Mouse (Mus musculus): Measurements from ENCODE around the gene Wdr82.

DNA sequence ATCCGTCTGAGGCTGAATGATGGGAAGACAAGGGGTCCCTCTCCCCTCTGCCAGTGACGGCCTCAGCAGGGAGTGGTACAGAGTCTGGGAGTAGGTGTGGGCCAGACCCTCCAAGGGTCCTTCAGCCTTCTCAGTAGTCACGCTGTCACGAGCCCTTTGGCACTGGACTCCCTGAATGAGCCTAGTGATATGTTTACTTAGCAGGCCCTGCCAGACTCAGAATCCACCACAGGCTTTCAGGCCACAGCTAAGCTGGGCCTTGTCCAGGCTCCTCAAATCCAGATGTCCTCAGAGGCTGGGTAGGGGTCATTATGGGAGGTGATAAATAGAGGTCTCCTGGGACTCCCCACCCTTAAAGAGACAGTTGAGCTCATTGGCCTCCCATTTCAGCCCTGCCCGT lies 37.5 kb downstream of the Wdr82 start:
- TF ChIP-seq CTCF (IDR thresholded peaks at IDR 0.05; ENCODE audit: borderline replicate concordance, control insufficient read depth, extremely low read depth, insufficient read depth, low read length, poor library complexity) (no peak), POLR2A (IDR thresholded peaks at IDR 0.05; ENCODE audit: control insufficient read depth, extremely low read depth, insufficient read depth, low read length, poor library complexity) (no peak)

Data from thymus, adult 2 months (tissue).